Mouse (Mus musculus) forebrain, embryonic 14.5 days (tissue): ENCODE results near the gene Phf21a. TPM values are rescaled to one million over a fixed set of nuclear protein-coding genes. Genes with fewer than 3 reads are reported as not detected.
A peak's percentile ranks its signal among the peaks of the same experiment; 100 is the strongest.
"Not testable (repeated sequence)": the region's sequence is repeated elsewhere in the genome, so short reads cannot be mapped to it uniquely, and the experiment has no call there.

Experiments
- ATAC-seq: fragments of 200-750 bp; cut with Nextera tagmentation; 2 replicates; pipeline ENCODE4 v1.8.0; 2017; ENCODE audit warnings: mild to moderate bottlenecking, moderate library complexity
- DNase-seq: peaks from one replicate; pipeline ENCODE4 v3.0.0-alpha.2; 2015; ENCODE audit warnings: low spot score
- H3K27ac ChIP-seq: fragments of 300-500 bp; sonication (generic); 2 replicates; pipeline ENCODE4 v1.5.1; 2014; ENCODE audit warnings: low read depth, mild to moderate bottlenecking, control low read depth, low read length, moderate library complexity
- H3K27me3 ChIP-seq: fragments of 300-500 bp; sonication (generic); replicated peaks from 2 replicates; pipeline ENCODE4 v1.6.1; 2014; ENCODE audit warnings: low read length, control low read depth, mixed read lengths; ENCODE audit not compliant: control insufficient read depth, insufficient read depth
- H3K36me3 ChIP-seq: fragments of 300-500 bp; sonication (generic); 2 replicates; pipeline ENCODE4 v1.6.1; 2014; ENCODE audit warnings: low read length, control low read depth; ENCODE audit not compliant: control insufficient read depth, insufficient read depth
- H3K4me1 ChIP-seq: fragments of 300-500 bp; sonication (generic); 2 replicates; pipeline ENCODE4 v1.6.1; 2014; ENCODE audit warnings: antibody characterized with exemption, low read length, control low read depth; ENCODE audit not compliant: control insufficient read depth, insufficient read depth
- H3K4me2 ChIP-seq: fragments of 300-500 bp; sonication (generic); 2 replicates; pipeline ENCODE4 v1.6.1; 2014; ENCODE audit warnings: mild to moderate bottlenecking, control low read depth, low read length
- H3K4me3 ChIP-seq: fragments of 300-500 bp; sonication (generic); 2 replicates; pipeline ENCODE4 v1.5.1; 2014; ENCODE audit warnings: low read depth, low read length, control low read depth
- H3K9ac ChIP-seq: fragments of 300-500 bp; sonication (generic); 2 replicates; pipeline ENCODE4 v1.6.1; 2014; ENCODE audit warnings: mild to moderate bottlenecking, low read length, control low read depth, moderate library complexity
- H3K9me3 ChIP-seq: fragments of 300-500 bp; sonication (generic); replicated peaks from 2 replicates; pipeline ENCODE4 v1.6.1; 2016; ENCODE audit warnings: low read length, control low read depth, mixed read lengths; ENCODE audit not compliant: control insufficient read depth
- WGBS: fragments of 180-500 bp; shearing (Covaris S2); extraction: QIAGEN DNeasy Blood & Tissue Kit; methylation state at CpG from one replicate; pipeline ENCODE4 v1.1.7; 2014; 5-methylcytosine and 5-hydroxymethylcytosine counted together
- polyA plus RNA-seq: library from polyadenylated mRNA; unstranded; fragments of >200 nt; fragmentation: Nextera tagmentation; extraction: Ambion mirVana; gene quantifications from 2 replicates; pipeline ENCODE4 v1.2.1, GENCODE M21; 2014

Phf21a gene
- polyA plus RNA-seq, 1 experiment from 2014 or later: 37.5 TPM

DNA sequence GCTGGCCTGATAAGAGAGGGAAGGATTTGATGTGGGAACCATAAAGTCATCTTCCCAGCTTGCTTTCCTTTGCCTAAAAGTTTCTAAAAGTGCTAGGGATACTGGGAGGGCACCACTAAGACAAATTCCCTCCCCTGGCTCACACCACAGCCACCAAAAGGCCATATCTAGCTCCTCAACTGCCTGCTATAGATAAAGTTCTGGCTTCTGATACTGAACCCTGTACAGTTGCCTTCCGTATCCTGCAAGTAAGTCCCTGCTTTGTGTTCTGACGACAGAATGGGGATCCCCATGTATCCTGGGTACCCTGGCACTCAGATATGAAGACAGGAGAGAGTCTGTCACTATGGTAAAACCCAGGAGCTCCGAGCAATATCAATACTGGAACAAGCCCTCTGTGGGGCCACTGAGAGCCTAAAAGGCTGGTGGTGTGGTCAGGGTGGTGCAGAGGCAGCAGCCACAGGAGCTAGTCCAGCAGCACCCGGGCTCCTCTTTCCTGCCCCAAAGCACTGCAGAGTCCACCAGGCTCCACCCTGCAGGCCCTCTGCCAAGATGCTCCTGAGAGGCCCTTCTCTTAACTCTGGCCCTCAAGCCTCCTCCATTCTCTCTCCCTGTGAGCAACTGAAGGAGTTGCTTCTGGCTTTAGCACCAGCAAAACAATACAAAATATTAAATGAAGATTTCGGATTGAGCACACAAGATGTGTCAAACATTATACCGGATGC, 297.5 kb downstream of the Phf21a start:
- ATAC-seq (no peak), DNase-seq (no peak)
- H3K4me2 ChIP-seq: peak overlapping the region; percentile 84; the same call in 1 of the 2 replicates
- peak overlapping the region; percentile 82; the same call in 1 of the 2 replicates for H3K27ac ChIP-seq
- H3K4me1 ChIP-seq: peaks cover 43% of the 10 kb centered on the region
- H3K27me3 ChIP-seq: no peaks in the 10 kb centered on the region
- H3K9me3 ChIP-seq: no peaks in the 10 kb centered on the region
- H3K36me3 ChIP-seq: peaks cover 23% of the 10 kb centered on the region
- no peak overlapping the region; the same call in 1 of the 2 replicates for H3K9ac ChIP-seq
- no peak overlapping the region for H3K4me3 ChIP-seq
- 72% methylated on average over 6 of the region's 6 CpGs for WGBS

DNA sequence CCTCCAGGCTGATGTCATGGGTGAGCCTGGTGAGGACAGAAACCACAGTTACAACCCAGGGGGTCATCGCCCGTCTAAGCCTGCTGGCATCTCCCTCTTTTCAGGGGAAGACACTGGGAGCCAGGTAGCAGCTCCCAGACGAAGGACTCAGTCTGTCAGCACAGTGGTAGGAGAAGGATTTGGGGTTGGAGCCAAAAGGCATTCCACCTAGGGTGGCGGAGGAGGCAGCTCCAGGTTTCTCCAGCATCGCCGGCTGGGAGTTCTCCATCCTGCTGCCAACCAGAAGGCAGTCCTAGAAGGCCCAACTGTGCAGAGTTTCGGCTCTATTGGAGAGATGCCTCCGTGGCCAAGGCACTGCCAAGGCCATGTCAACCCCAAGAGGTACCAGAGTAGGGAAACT, 298.2 kb downstream of the Phf21a start:
- no peak for ATAC-seq
- Histone ChIP-seq H3K9me3 (no peaks in the 10 kb centered on the region), H3K4me3 (no peak overlapping the region), H3K4me2 (peak overlapping the region; percentile 57), H3K9ac (no peak overlapping the region), H3K27me3 (no peaks in the 10 kb centered on the region), H3K4me1 (peaks cover 43% of the 10 kb centered on the region), H3K36me3 (peaks cover 15% of the 10 kb centered on the region), H3K27ac (no peak overlapping the region)
- no peak for DNase-seq
- WGBS: 77% methylated on average over 8 of the region's 8 CpGs

DNA sequence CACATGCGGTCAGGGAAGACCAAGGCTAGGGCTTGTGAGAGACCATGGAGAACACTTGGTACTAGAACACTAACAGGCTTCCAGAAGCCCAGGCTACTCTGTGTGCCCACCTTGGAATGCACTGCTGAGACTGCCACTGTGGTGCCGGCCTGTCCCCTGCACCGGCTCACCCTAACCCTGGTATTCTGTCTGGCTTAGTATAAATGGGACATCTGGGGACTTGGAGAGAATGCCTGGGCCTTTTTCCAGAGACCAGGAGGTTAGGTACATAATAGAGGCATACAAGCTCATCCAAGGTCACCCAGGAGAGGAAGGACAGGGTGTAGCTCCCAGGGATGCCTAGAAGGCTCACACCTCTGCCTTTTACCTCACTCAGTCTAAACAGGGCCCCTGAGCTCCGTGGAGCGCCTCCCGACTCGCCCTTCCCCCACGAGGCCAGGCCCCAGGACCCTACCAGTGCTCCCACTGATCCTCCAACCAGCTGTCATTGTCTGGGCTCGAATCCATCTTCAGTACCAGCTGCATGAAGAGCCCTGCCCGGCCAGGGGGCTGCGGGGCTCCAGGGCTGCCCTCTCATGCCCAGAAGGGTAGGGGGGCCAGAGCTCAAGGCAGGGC, 298.9 kb downstream of the Phf21a start:
- peaks cover 43% of the 10 kb centered on the region for H3K4me1 ChIP-seq
- no peak for DNase-seq

GRCm38 (mm10) chr2:92392318-92393264, 299.7 kb downstream of the Phf21a start:
- no peak for ATAC-seq

More for the DNA sequence above, 298.9 kb downstream of the Phf21a start:
- Histone ChIP-seq H3K4me3 (peak overlapping the region; percentile 23), H3K27ac (peak overlapping the region; percentile 81), H3K9ac (peak overlapping the region; percentile 58), H3K36me3 (peaks cover 9% of the 10 kb centered on the region), H3K4me2 (peak overlapping the region; percentile 57), H3K9me3 (no peaks in the 10 kb centered on the region), H3K27me3 (no peaks in the 10 kb centered on the region)
- WGBS: 15% methylated on average over 11 of the region's 11 CpGs
- no peak for ATAC-seq

DNA sequence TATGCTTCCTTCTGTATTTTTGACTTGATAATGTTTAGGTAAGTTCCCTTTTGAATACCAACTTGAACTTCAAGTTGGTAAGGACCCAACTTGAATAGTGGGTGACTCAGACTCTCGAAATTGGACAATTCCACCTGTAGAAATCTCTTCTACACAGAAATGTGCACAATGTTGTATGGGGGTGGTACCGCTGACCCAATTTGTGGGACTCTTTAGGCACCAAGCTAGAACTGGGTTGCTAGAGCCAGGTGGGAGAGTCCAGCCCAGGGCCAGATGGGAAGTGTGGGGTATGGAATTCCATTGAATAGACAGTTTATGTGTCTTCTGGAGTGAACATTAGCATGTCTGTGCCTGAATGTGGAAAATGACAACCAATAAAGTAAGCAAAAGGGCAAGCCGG, 302.6 kb downstream of the Phf21a start:
- no peak for ATAC-seq
- DNase-seq: no peak
- no peak overlapping the region for H3K27ac ChIP-seq
- no peaks in the 10 kb centered on the region for H3K27me3 ChIP-seq
- peaks cover 30% of the 10 kb centered on the region for H3K4me1 ChIP-seq
- WGBS: 87% methylated on average over 3 of the region's 3 CpGs
- no peak overlapping the region for H3K9ac ChIP-seq
- no peaks in the 10 kb centered on the region for H3K9me3 ChIP-seq
- no peak overlapping the region for H3K4me3 ChIP-seq
- H3K4me2 ChIP-seq: no peak overlapping the region
- no peaks in the 10 kb centered on the region for H3K36me3 ChIP-seq

More at GRCm38 (mm10) chr2:92392318-92393264, 299.7 kb downstream of the Phf21a start:
- Histone ChIP-seq H3K9ac (peak overlapping the region; percentile 58), H3K4me2 (peak overlapping the region; percentile 57), H3K27me3 (no peaks in the 10 kb centered on the region), H3K27ac (peak overlapping the region; percentile 81), H3K9me3 (no peaks in the 10 kb centered on the region), H3K4me3 (peak overlapping the region; percentile 23), H3K36me3 (peaks cover under 1% of the 10 kb centered on the region), H3K4me1 (peaks cover 40% of the 10 kb centered on the region)
- DNase-seq: peak; percentile 66
- 4% methylated on average over 26 of the region's 26 CpGs for WGBS

DNA sequence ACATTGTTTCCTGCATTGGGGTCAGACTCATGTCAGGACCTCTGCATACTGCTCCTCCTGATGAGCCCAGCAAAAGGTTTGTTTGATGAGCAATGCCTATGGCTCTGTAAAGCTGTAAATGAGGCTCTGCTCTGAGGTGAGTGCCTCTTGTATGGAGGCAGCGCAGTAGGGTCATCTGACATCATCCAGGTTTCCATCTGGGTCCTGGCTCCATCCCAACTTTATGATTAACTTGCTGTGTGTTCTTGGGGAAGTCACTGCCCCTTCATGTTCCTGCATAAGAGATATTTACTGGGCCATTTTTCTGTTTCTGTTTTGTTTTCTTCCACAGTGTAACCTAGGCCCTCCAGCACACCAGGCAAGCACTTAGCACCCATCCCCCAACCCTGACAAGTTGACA, 304.5 kb downstream of the Phf21a start:
- H3K36me3 ChIP-seq: no peaks in the 10 kb centered on the region
- H3K9me3 ChIP-seq: no peaks in the 10 kb centered on the region

DNA sequence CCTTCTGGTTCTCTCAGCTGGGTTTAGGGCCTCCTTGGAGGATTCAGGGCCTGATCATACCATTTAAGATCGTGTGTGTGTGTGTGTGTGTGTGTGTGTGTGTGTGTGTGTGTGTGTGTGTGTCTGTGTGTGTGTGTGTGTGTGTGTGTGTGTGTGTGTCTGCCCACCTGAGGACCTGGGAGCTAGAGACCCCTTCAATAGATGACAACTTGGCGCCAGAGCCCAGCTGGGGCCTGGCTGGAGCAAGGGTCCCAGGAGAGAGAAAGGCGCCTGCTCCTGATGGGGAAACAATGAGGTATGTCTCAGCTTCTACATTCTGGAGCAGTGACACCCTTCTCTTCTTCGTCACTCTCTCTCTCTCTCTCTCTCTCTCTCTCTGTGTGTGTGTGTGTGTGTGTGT, 307.0 kb downstream of the Phf21a start:
- Histone ChIP-seq H3K36me3 (peaks cover 15% of the 10 kb centered on the region), H3K9ac (0 out of 2 replicates have a peak overlapping the region, but pooled peaks have one; percentile 8), H3K4me3 (peak overlapping the region; percentile 73), H3K4me2 (peak overlapping the region; percentile 69)
- not testable (repeated sequence) for H3K27me3 ChIP-seq, H3K4me1 ChIP-seq, H3K27ac ChIP-seq, H3K9me3 ChIP-seq, DNase-seq
- ATAC-seq: 0 out of 2 replicates have a peak, but pooled peaks have one; percentile 15
- WGBS: 70% methylated on average over 4 of the region's 4 CpGs

More for the DNA sequence above, 304.5 kb downstream of the Phf21a start:
- Histone ChIP-seq H3K4me2 (no peak overlapping the region), H3K4me1 (peaks cover 13% of the 10 kb centered on the region), H3K27ac (no peak overlapping the region), H3K4me3 (no peak overlapping the region), H3K27me3 (no peaks in the 10 kb centered on the region), H3K9ac (no peak overlapping the region)
- no peak for ATAC-seq
- no peak for DNase-seq
- 82% methylated on average over 1 of the region's 1 CpGs for WGBS

DNA sequence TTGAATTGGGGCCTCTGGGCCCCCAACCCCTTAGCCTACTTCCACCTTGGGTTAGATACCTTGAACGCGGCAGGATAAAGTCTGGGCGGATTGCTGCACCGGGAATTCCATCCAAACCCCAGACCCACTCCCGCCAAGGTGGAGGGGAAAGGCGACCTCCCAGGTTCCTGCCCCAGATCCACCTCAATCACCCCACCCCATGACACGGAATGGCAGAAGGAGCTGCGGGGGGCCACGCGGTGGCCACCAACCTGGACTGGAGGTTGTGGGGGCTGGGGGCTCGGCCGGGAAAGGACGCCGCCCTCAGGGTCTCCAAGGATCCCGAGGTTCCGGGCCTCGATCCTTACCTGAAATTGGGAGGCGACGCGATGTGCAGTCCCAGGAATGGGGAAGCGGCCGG, 307.8 kb downstream of the Phf21a start:
- peak overlapping the region; percentile 58 for H3K27ac ChIP-seq
- peak overlapping the region; percentile 69 for H3K4me2 ChIP-seq
- ATAC-seq (0 out of 2 replicates have a peak, but pooled peaks have one; percentile 5), DNase-seq (no peak)
- 2% methylated on average over 20 of the region's 22 CpGs for WGBS
- no peaks in the 10 kb centered on the region for H3K27me3 ChIP-seq
- peaks cover 8% of the 10 kb centered on the region; the same call in 1 of the 2 replicates for H3K4me1 ChIP-seq
- peak overlapping the region; percentile 91 for H3K9ac ChIP-seq
- no peaks in the 10 kb centered on the region for H3K9me3 ChIP-seq
- peaks cover 23% of the 10 kb centered on the region for H3K36me3 ChIP-seq
- peak overlapping the region; percentile 73 for H3K4me3 ChIP-seq
